1 mouse cellular context compared by ENCODE assay signal in genomic region chr19:46571211-46571877, GRCm38 (mm10).
TF ChIP-seq lines count a peak whose summit lies in the region.

No protein-coding gene starts in this region.

TF ChIP-seq in ES-E14, 5 proteins besides CTCF, POLR2A, EP300 and RAD21:
- 0 out of 2 replicates have a peak, but pooled peaks have one; percentile 13 for TF ChIP-seq ZNF384 (IDR thresholded peaks at IDR 0.05; ENCODE audit: low read depth, low read length)
